Mouse (Mus musculus): ENCODE results near the gene Irgq.

GRCm38 (mm10) chr7:24523723-24524122, 6.8 kb upstream of the Irgq start:
- TF ChIP-seq CTCF (IDR thresholded peaks at IDR 0.05; ENCODE audit: low read depth) (no peak), EP300 (IDR thresholded peaks at IDR 0.05; ENCODE audit: low read depth) (no peak)

Data from liver, embryonic 14.5 days (tissue).